Mouse (Mus musculus) forebrain, postnatal 0 days (tissue): Measurements from ENCODE around the gene Supt4a. TPM values are rescaled to one million over a fixed set of nuclear protein-coding genes. Genes with fewer than 3 reads are reported as not detected.

ENCODE experiments used
- ATAC-seq: fragments of 200-750 bp; cut with Nextera tagmentation; 2 replicates; pipeline ENCODE4 v1.8.0; 2017; ENCODE audit warnings: mild to moderate bottlenecking, moderate library complexity
- DNase-seq: peaks from one replicate; pipeline ENCODE4 v3.0.0-alpha.2; 2015
- H3K27ac ChIP-seq: fragments of 300-500 bp; sonication (generic); 2 replicates; pipeline ENCODE4 v1.5.1; 2014; ENCODE audit warnings: low read depth, mild to moderate bottlenecking, antibody characterized with exemption, low read length, moderate library complexity, mixed read lengths
- H3K27me3 ChIP-seq: fragments of 300-500 bp; sonication (generic); 2 replicates; pipeline ENCODE4 v1.6.1; 2014; ENCODE audit warnings: mild to moderate bottlenecking, low read length, mixed read lengths; ENCODE audit not compliant: insufficient read depth
- H3K36me3 ChIP-seq: fragments of 300-500 bp; sonication (generic); 2 replicates; pipeline ENCODE4 v1.6.1; 2014; ENCODE audit warnings: mild to moderate bottlenecking, moderate library complexity; ENCODE audit not compliant: insufficient read depth
- H3K4me1 ChIP-seq: fragments of 300-500 bp; sonication (generic); 2 replicates; pipeline ENCODE4 v1.6.1; 2014; ENCODE audit warnings: antibody characterized with exemption; ENCODE audit not compliant: insufficient read depth
- H3K4me2 ChIP-seq: fragments of 300-500 bp; sonication (generic); 2 replicates; pipeline ENCODE4 v1.6.1; 2014; ENCODE audit warnings: low read depth, mild to moderate bottlenecking, moderate library complexity
- H3K4me3 ChIP-seq: fragments of 300-500 bp; sonication (generic); 2 replicates; pipeline ENCODE4 v1.5.1; 2014; ENCODE audit warnings: low read depth, low read length, mixed read lengths
- H3K9ac ChIP-seq: fragments of 300-500 bp; sonication (generic); 2 replicates; pipeline ENCODE4 v1.6.1; 2014; ENCODE audit warnings: mild to moderate bottlenecking
- H3K9me3 ChIP-seq: fragments of 300-500 bp; sonication (generic); 2 replicates; pipeline ENCODE4 v1.6.1; 2016; ENCODE audit warnings: low read length
- CTCF ChIP-seq: sonication (generic); IDR thresholded peaks from 2 replicates; pipeline ENCODE4 v1.5.1; 2016; ENCODE audit warnings: antibody characterized with exemption, control low read depth, low read depth
- WGBS: fragments of 180-500 bp; shearing (Covaris S2); extraction: QIAGEN DNeasy Blood & Tissue Kit; methylation state at CpG from one replicate; pipeline ENCODE4 v1.1.7; 2014; 5-methylcytosine and 5-hydroxymethylcytosine counted together
- polyA plus RNA-seq: library from polyadenylated mRNA; unstranded; fragments of >200 nt; fragmentation: Nextera tagmentation; extraction: Ambion mirVana; gene quantifications from 2 replicates; pipeline ENCODE4 v1.2.1, GENCODE M21; 2015
- total RNA-seq: library from RNA; depleted of rRNA; stranded (reverse); fragments of >200 nt; gene quantifications from 2 replicates; pipeline ENCODE4 v1.2.3, GENCODE M21; 2014; rRNA removed

The Supt4a gene
- total RNA-seq (64.9 and 78.5 TPM in 2 replicates), polyA plus RNA-seq (141 and 159 TPM in 2 replicates)

GRCm38 (mm10) chr11:87737175-87737740, at the start of gene Supt4a:
Gene Supt4a (plus strand): TSS chr11:87737552.
- Histone ChIP-seq H3K9ac (peak within 1 kb of the TSS; percentile 78), H3K9me3 (no peaks in the 10 kb centered on the region), H3K4me1 (0 out of 2 replicates have a peak, but pooled peaks cover 5% of the 10 kb centered on the region), H3K27me3 (no peaks in the 10 kb centered on the region; the same call in 1 of the 2 replicates), H3K36me3 (peaks cover 25% of the 10 kb centered on the region), H3K4me2 (peak within 1 kb of the TSS; percentile 96), H3K4me3 (peak within 1 kb of the TSS; percentile 73), H3K27ac (peak within 1 kb of the TSS; percentile 82)
- peak; percentile 100 for DNase-seq
- WGBS: 3% methylated on average over 57 of the region's 57 CpGs
- TF ChIP-seq CTCF: no peak
- ATAC-seq: peak; percentile 96

GRCm38 (mm10) chr11:87688478-87689203, 48.7 kb upstream of the Supt4a start:
- Histone ChIP-seq H3K4me3 (no peak overlapping the region), H3K36me3 (no peaks in the 10 kb centered on the region), H3K9ac (no peak overlapping the region), H3K27me3 (no peaks in the 10 kb centered on the region), H3K4me2 (no peak overlapping the region), H3K4me1 (0 out of 2 replicates have a peak, but pooled peaks cover 4% of the 10 kb centered on the region), H3K27ac (no peak overlapping the region), H3K9me3 (no peaks in the 10 kb centered on the region)
- no peak for TF ChIP-seq CTCF
- WGBS: 88% methylated on average over 11 of the region's 11 CpGs
- ATAC-seq (no peak), DNase-seq (no peak)

DNA sequence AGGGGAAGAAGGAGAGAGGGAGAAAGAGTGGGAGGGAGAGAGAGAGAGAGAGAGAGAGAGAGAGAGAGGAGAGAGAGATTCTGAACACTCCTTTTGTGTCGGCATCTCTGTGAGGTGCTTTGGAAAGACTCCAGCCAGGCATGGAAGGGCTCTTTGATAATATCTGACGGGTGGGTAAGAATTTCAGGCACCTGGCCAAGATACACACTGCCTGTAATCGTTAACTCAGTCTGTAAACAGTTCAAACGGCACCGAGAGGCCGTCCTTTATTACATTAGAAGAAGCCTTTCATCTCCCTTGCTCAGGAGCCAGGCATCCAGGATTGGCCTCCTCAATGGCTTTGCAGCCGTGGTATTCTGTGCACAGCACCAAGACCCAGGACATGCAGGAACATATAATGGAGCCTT, 47.9 kb upstream of the Supt4a start:
- WGBS: 6% methylated on average over 7 of the region's 7 CpGs
- H3K4me2 ChIP-seq: no peak overlapping the region

DNA sequence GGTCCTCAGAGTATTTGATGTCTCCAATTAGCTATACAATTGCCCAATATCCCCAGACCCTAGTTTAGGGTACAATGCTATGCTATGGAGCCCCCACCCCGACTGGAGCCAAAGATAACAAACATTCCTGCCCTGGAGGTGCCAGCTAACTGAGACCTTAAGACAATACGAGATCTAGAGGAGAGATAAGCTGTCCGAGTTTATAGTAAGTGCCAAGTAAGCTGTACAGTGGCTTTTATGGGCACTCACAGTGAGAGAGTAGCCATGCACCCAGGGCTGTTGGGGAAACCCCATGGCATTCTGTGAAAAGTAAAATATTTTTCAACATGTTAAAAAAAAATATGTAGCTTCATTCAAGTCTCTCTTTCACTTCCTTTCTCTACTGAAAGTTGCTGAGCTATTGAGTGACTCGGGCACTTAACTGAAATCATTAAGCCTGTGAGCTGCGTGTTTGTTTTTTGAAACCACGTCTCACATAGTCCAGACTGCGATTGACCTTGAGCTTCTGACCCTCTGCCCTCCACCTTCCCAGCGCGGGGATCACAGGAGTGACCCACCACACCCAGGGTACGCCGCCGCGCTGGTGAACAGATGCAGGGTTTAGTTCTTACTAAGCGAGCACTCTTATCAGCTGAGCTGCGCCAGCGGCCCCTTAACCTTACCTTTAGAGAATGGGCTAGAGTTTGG, 47.2 kb upstream of the Supt4a start:
- DNase-seq (no peak), ATAC-seq (no peak)
- no peaks in the 10 kb centered on the region for H3K9me3 ChIP-seq
- 0 out of 2 replicates have a peak overlapping the region, but pooled peaks have one; percentile 17 for H3K27ac ChIP-seq
- no peaks in the 10 kb centered on the region for H3K36me3 ChIP-seq
- 0 out of 2 replicates have a peak, but pooled peaks cover 4% of the 10 kb centered on the region for H3K4me1 ChIP-seq
- no peak overlapping the region for H3K4me2 ChIP-seq
- H3K27me3 ChIP-seq: no peaks in the 10 kb centered on the region
- WGBS: 70% methylated on average over 16 of the region's 16 CpGs
- no peak overlapping the region for H3K4me3 ChIP-seq
- TF ChIP-seq CTCF: no peak
- no peak overlapping the region for H3K9ac ChIP-seq

More for the DNA sequence above, 47.9 kb upstream of the Supt4a start:
- TF ChIP-seq CTCF: no peak
- Histone ChIP-seq H3K4me3 (no peak overlapping the region), H3K27me3 (no peaks in the 10 kb centered on the region), H3K4me1 (0 out of 2 replicates have a peak, but pooled peaks cover 4% of the 10 kb centered on the region), H3K9ac (no peak overlapping the region), H3K9me3 (no peaks in the 10 kb centered on the region), H3K27ac (0 out of 2 replicates have a peak overlapping the region, but pooled peaks have one; percentile 17), H3K36me3 (no peaks in the 10 kb centered on the region)
- DNase-seq (peak; percentile 39), ATAC-seq (peak; percentile 48)

DNA sequence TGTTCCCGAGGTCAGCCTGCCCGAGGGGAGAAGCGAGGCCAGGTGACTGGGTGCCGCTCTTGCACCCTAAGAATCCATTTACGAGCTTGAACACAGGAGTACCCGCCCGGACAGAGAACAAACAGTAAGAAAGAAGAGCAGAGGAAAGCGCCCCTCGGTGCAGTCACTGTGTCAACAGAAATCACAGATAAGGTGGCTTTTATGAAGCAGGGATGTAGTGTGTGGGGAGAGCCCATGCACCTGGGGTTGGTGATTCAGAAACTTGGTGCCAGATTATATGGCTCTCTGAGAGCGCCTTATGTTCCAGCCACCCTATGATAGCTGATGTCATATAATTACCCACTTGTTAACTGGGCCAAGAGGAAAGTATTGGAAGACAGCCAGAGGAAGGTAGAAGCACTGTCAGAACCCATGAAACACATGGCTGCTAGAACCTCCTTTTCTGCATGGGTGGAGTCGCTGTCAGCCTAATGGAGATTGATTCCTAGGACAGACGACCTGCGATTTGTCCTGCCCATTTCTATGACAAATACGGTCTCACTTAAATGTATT, 40.1 kb upstream of the Supt4a start:
- Histone ChIP-seq H3K9ac (no peak overlapping the region), H3K36me3 (no peaks in the 10 kb centered on the region), H3K27me3 (no peaks in the 10 kb centered on the region), H3K27ac (no peak overlapping the region), H3K4me3 (no peak overlapping the region), H3K9me3 (no peaks in the 10 kb centered on the region), H3K4me2 (no peak overlapping the region), H3K4me1 (no peaks in the 10 kb centered on the region)
- WGBS: 89% methylated on average over 14 of the region's 14 CpGs
- TF ChIP-seq CTCF: no peak
- ATAC-seq: no peak
- DNase-seq: no peak

- no peak overlapping the region for H3K27ac ChIP-seq
- ATAC-seq (no peak), DNase-seq (no peak)
- TF ChIP-seq CTCF: no peak
- H3K9ac ChIP-seq: no peak overlapping the region
- no peaks in the 10 kb centered on the region for H3K4me1 ChIP-seq
- no peaks in the 10 kb centered on the region for H3K27me3 ChIP-seq
- no peak overlapping the region for H3K4me3 ChIP-seq
- H3K36me3 ChIP-seq: no peaks in the 10 kb centered on the region
- no peak overlapping the region for H3K4me2 ChIP-seq
- no peaks in the 10 kb centered on the region for H3K9me3 ChIP-seq
- WGBS: 84% methylated on average over 4 of the region's 4 CpGs
These were observed 39.2 kb upstream of the Supt4a start for GRCm38 (mm10) chr11:87698126-87698525.
